Mouse (Mus musculus): Measurements from ENCODE around the gene Tex13c3.
"Not testable (repeated sequence)": the region's sequence is repeated elsewhere in the genome, so short reads cannot be mapped to it uniquely, and the experiment has no call there.

The Tex13c3 gene

GRCm38 (mm10) chrX:19481219-19481618 is at the start of gene Tex13c3:
Gene Tex13c3, minus strand, starts transcription at chrX:19481319.
- not testable (repeated sequence) for DNase-seq

- DNase-seq = no peak
Observed at GRCm38 (mm10) chrX:19489731-19490130, 8.6 kb upstream of the Tex13c3 start.
